Mouse (Mus musculus) T-helper 2 cell (primary cell): ENCODE results near the gene Tma16.

Experiments
- in situ Hi-C: fragments of 300-600 bp; cut with MboI, MseI; formaldehyde crosslinking; loops from one replicate; pipeline ENCODE4 v1.15.1; 2025; ENCODE audit warnings: high pct_unique_total_duplicates

The Tma16 gene

DNA sequence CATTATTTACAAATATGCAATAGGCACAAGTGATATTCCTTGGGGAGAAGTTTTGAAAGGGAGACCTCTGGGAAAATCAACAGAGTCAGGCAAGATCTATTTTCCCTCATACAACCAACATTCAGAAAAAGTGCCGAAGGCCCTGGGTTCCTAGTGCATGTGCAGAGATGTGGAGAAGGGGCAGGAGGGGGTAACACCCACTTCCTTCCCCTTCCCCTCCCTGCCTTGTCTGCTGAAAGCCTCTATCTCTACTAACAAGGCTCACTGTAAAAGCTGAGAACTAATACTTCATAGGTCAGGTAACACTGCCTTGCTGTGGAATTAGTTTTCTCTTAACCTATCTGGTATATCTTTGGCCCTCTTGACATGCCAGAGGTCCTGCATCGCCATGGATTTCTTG lies 55.7 kb downstream of the Tma16 start:
- in situ Hi-C loops, result no loop called here
